Mouse (Mus musculus) embryonic facial prominence, embryonic 11.5 days (tissue): Measurements from ENCODE around the gene Ppm1j. TPM values are rescaled to one million over a fixed set of nuclear protein-coding genes. Genes with fewer than 3 reads are reported as not detected.

Experiments
- ATAC-seq: fragments of 200-750 bp; cut with Nextera tagmentation; replicated peaks from 2 replicates; pipeline ENCODE4 v1.8.0; 2017; ENCODE audit warnings: low read depth; ENCODE audit not compliant: insufficient number of reproducible peaks, low FRiP score, low TSS enrichment
- DNase-seq: peaks from one replicate; pipeline ENCODE4 v3.0.0-alpha.2; 2015; ENCODE audit warnings: low spot score
- H3K27ac ChIP-seq: fragments of 300-500 bp; sonication (generic); replicated peaks from 2 replicates; pipeline ENCODE4 v1.5.1; 2014; ENCODE audit warnings: mild to moderate bottlenecking, low read depth, low read length, control low read depth
- H3K27me3 ChIP-seq: fragments of 300-500 bp; sonication (generic); 2 replicates; pipeline ENCODE4 v1.6.1; 2014; ENCODE audit warnings: mild to moderate bottlenecking, low read length, moderate library complexity, mixed read lengths; ENCODE audit not compliant: control insufficient read depth, insufficient read depth
- H3K36me3 ChIP-seq: fragments of 300-500 bp; sonication (generic); replicated peaks from 2 replicates; pipeline ENCODE4 v1.6.1; 2014; ENCODE audit warnings: low read depth, mild to moderate bottlenecking, low read length, moderate library complexity, mixed read lengths; ENCODE audit not compliant: control insufficient read depth, insufficient read depth
- H3K4me1 ChIP-seq: fragments of 300-500 bp; sonication (generic); 2 replicates; pipeline ENCODE4 v1.6.1; 2014; ENCODE audit warnings: low read length, mixed read lengths; ENCODE audit not compliant: control insufficient read depth, insufficient read depth
- H3K4me2 ChIP-seq: fragments of 300-500 bp; sonication (generic); 2 replicates; pipeline ENCODE4 v1.6.1; 2014; ENCODE audit warnings: low read depth, mild to moderate bottlenecking, control low read depth, low read length, moderate library complexity
- H3K4me3 ChIP-seq: fragments of 300-500 bp; sonication (generic); 2 replicates; pipeline ENCODE4 v1.5.1; 2014; ENCODE audit warnings: low read depth, low read length, control low read depth
- H3K9ac ChIP-seq: fragments of 300-500 bp; sonication (generic); replicated peaks from 2 replicates; pipeline ENCODE4 v1.6.1; 2014; ENCODE audit warnings: mild to moderate bottlenecking, control low read depth, low read length
- H3K9me3 ChIP-seq: fragments of 300-500 bp; sonication (generic); replicated peaks from 2 replicates; pipeline ENCODE4 v1.6.1; 2016; ENCODE audit warnings: mild to moderate bottlenecking, low read length, inconsistent platforms, mixed read lengths; ENCODE audit not compliant: control insufficient read depth
- WGBS: fragments of 180-500 bp; shearing (Covaris S2); extraction: QIAGEN DNeasy Blood & Tissue Kit; methylation state at CpG from one replicate; pipeline ENCODE4 v1.1.7; 2014; 5-methylcytosine and 5-hydroxymethylcytosine counted together
- polyA plus RNA-seq: library from polyadenylated mRNA; unstranded; fragments of >200 nt; fragmentation: Nextera tagmentation; extraction: Ambion mirVana; gene quantifications from 2 replicates; pipeline ENCODE4 v1.2.1, GENCODE M21; 2014

Ppm1j gene
- polyA plus RNA-seq, 1 experiment from 2014 or later: 2.1 TPM

DNA sequence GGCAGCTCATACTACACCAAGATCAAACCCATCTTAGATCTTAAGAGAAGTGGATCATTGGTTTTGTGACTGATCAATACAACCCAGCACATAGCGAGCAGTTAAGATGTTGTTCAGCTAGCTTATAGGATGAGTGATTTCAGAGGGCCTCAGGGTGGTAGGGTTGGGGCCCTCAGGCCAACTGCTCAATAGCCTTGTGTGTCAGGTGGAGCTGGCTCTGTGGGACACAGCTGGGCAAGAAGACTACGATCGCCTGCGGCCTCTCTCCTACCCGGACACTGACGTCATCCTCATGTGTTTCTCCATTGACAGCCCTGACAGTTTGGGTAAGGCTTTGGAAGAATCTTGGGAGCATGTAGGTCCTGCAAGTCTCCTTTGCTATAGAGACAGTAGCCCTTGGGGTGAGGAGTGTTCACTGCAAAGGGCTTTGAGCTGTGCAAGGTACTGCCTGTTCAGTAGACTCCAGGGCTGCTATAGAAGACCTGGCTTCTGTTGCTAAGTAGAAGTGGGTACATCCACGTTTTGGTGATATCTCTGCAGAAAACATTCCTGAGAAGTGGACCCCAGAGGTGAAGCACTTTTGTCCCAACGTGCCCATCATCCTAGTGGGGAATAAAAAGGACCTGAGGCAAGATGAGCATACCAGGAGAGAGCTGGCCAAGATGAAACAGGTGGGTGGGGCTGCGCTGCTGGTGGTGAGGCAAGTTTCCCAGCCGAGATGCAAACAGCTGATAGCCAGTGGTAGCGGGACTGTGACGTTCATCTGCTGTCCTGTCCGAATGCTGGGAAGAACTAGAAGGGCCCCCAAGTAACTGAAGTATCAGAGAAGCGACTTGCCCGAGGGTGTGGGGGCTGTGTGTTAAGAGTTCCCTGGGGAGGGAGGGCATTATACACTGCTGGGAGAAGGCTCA is 11.8 kb downstream of the Ppm1j start:
- Histone ChIP-seq H3K4me1 (peaks cover 14% of the 10 kb centered on the region), H3K36me3 (no peaks in the 10 kb centered on the region; the same call in 1 of the 2 replicates), H3K9ac (no peak overlapping the region), H3K9me3 (no peaks in the 10 kb centered on the region), H3K4me3 (no peak overlapping the region), H3K4me2 (no peak overlapping the region; the same call in 1 of the 2 replicates), H3K27ac (no peak overlapping the region), H3K27me3 (no peaks in the 10 kb centered on the region)
- no peak for ATAC-seq
- WGBS: 77% methylated on average over 15 of the region's 15 CpGs
- no peak for DNase-seq

DNA sequence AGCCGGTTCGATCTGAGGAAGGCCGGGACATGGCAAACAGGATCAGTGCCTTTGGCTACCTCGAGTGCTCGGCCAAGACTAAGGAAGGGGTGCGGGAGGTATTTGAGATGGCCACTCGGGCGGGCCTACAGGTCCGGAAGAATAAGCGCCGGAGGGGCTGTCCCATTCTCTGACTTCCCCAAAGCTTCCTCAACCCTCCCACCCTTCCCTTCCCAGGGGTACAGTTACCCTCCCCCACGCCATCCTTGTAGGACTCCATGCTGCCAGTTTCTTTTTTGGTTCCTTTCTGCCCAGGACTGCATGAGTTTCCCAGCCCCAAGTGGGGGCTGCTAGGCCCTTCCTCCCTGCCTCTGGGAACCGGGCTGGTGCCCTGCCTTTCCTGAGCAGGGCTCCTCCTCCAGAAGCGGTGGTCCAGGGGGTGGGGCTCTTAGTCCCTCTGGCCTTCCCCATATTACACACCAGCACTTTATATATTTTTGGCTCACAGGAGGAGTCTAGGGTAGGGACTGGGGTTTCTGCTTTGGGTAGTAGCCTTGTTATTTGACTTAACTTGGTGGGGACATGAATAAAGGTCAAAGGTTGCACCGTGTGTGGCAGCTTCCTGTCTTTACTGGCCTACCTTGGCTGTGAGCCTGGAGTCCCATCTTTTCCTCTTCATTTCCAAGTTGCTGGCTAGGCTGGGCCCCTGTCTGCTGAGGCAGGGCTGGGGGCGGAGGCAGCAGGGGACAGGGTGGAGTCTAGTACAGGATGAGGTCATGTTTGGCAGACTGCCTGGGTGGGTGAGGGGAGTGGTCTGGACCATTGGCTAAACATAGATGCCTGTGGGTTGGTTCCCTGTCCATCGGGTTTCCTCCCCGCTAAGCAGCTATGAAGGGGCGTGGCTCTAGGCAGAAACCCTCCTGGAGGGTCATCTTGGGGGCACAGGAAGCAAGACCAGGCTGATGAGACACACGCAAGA is 13.3 kb downstream of the Ppm1j start:
- H3K4me1 ChIP-seq: peaks cover 14% of the 10 kb centered on the region
- H3K9me3 ChIP-seq: no peaks in the 10 kb centered on the region
- H3K4me3 ChIP-seq: no peak overlapping the region
- ATAC-seq: peak; percentile 85
- DNase-seq: peak; percentile 93
- H3K4me2 ChIP-seq: no peak overlapping the region
- peak overlapping the region; percentile 59 for H3K27ac ChIP-seq
- no peak overlapping the region for H3K9ac ChIP-seq
- no peaks in the 10 kb centered on the region; the same call in 1 of the 2 replicates for H3K36me3 ChIP-seq
- no peaks in the 10 kb centered on the region for H3K27me3 ChIP-seq
- WGBS: 50% methylated on average over 20 of the region's 20 CpGs

- Histone ChIP-seq H3K27me3 (no peaks in the 10 kb centered on the region), H3K9ac (no peak overlapping the region), H3K27ac (peak overlapping the region; percentile 61), H3K9me3 (no peaks in the 10 kb centered on the region), H3K36me3 (no peaks in the 10 kb centered on the region; the same call in 1 of the 2 replicates), H3K4me3 (no peak overlapping the region), H3K4me1 (peaks cover 12% of the 10 kb centered on the region), H3K4me2 (no peak overlapping the region)
- ATAC-seq (no peak), DNase-seq (no peak)
- 54% methylated on average over 12 of the region's 12 CpGs for WGBS
Measured at GRCm38 (mm10) chr3:104794953-104795470, 14.2 kb downstream of the Ppm1j start.

DNA sequence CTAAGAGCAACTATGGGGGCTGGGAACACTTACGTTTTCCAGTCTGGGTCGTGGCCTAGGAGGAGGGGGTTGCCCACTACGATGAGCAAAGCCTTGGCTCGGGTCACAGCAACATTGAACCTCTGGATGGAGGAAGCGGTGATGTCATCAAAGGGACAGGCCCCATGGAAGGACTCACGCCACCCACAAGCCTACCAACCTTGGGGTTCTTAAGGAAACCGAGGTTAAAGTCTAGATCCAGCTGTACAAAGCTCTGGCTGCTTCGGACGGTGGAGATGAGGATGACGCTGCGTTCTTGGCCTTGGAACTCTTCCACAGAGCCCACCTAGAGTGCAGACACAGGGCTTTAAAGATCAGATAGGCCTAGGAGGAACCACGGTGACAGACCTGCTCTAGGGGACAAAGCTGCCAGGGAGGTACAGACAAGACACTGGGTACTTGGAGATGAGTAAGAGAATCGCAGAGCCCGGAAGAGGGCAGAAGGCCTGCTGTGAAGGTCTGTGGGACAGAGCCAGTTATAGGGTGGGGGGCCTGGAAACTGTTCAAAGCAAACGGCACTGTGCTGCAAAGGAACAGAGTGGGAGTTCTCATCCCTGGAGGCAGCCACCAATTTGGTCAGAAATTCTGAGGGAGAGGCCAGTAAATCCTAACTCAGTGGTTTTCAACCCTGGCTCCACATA is 14.9 kb downstream of the Ppm1j start:
- 77% methylated on average over 15 of the region's 15 CpGs for WGBS
- DNase-seq: no peak

GRCm38 (mm10) chr3:104796430-104797082 is 15.7 kb downstream of the Ppm1j start:
- no peaks in the 10 kb centered on the region for H3K9me3 ChIP-seq
- DNase-seq: no peak
- WGBS: 81% methylated on average over 15 of the region's 15 CpGs

More for the DNA sequence above, 14.9 kb downstream of the Ppm1j start:
- H3K9ac ChIP-seq: no peak overlapping the region
- no peaks in the 10 kb centered on the region; the same call in 1 of the 2 replicates for H3K36me3 ChIP-seq
- H3K4me3 ChIP-seq: no peak overlapping the region
- H3K27ac ChIP-seq: no peak overlapping the region
- no peak for ATAC-seq
- H3K27me3 ChIP-seq: no peaks in the 10 kb centered on the region
- peaks cover 10% of the 10 kb centered on the region for H3K4me1 ChIP-seq
- no peaks in the 10 kb centered on the region for H3K9me3 ChIP-seq
- no peak overlapping the region for H3K4me2 ChIP-seq

DNA sequence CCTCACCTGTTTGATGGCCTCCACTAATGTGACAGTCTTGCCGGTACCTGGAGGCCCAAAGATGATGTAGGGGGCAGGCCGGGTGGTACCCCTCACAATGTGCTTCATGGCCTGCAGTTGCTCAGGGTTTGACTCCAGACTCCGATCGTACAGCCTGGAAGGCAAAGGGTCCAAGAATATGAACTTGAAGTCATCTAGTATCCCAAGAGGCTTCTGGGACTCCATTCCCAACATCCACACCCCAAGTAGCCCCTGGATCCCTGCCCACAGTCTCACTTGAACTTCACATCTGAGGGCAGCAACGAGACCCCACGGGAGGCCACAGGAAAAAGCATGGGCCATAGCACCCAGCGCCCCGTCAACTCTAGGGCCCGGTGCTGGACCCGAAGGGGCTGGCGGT is 19.8 kb downstream of the Ppm1j start:
- WGBS: 94% methylated on average over 11 of the region's 11 CpGs
- no peak overlapping the region for H3K9ac ChIP-seq
- no peak for DNase-seq
- H3K4me3 ChIP-seq: no peak overlapping the region
- H3K9me3 ChIP-seq: no peaks in the 10 kb centered on the region
- H3K27me3 ChIP-seq: no peaks in the 10 kb centered on the region
- no peaks in the 10 kb centered on the region for H3K4me1 ChIP-seq
- H3K36me3 ChIP-seq: no peaks in the 10 kb centered on the region
- H3K27ac ChIP-seq: no peak overlapping the region
- no peak overlapping the region for H3K4me2 ChIP-seq
- ATAC-seq: no peak

More at GRCm38 (mm10) chr3:104796430-104797082, 15.7 kb downstream of the Ppm1j start:
- no peak overlapping the region for H3K4me2 ChIP-seq
- H3K27ac ChIP-seq: no peak overlapping the region
- no peak for ATAC-seq
- no peak overlapping the region for H3K4me3 ChIP-seq
- H3K4me1 ChIP-seq: peaks cover 6% of the 10 kb centered on the region
- no peaks in the 10 kb centered on the region; the same call in 1 of the 2 replicates for H3K36me3 ChIP-seq
- no peak overlapping the region for H3K9ac ChIP-seq
- no peaks in the 10 kb centered on the region for H3K27me3 ChIP-seq

GRCm38 (mm10) chr3:104801481-104801880 is 20.6 kb downstream of the Ppm1j start:
- WGBS: 87% methylated on average over 6 of the region's 6 CpGs
- Histone ChIP-seq H3K27ac (no peak overlapping the region), H3K27me3 (no peaks in the 10 kb centered on the region), H3K9ac (no peak overlapping the region), H3K9me3 (no peaks in the 10 kb centered on the region), H3K4me2 (no peak overlapping the region), H3K4me1 (no peaks in the 10 kb centered on the region), H3K4me3 (no peak overlapping the region), H3K36me3 (no peaks in the 10 kb centered on the region)
- DNase-seq (no peak), ATAC-seq (no peak)
